Mouse (Mus musculus) liver, postnatal 0 days (tissue): Measurements from ENCODE around the gene Cdr1.

Experiments used
- CTCF ChIP-seq: sonication (generic); IDR thresholded peaks from 2 replicates; pipeline ENCODE4 v1.5.1; 2016; ENCODE audit warnings: antibody characterized with exemption, low read depth
- EP300 ChIP-seq: IDR thresholded peaks from 2 replicates; pipeline ENCODE4 v1.6.1; 2016; ENCODE audit warnings: antibody characterized with exemption, low read depth, mild to moderate bottlenecking

DNA sequence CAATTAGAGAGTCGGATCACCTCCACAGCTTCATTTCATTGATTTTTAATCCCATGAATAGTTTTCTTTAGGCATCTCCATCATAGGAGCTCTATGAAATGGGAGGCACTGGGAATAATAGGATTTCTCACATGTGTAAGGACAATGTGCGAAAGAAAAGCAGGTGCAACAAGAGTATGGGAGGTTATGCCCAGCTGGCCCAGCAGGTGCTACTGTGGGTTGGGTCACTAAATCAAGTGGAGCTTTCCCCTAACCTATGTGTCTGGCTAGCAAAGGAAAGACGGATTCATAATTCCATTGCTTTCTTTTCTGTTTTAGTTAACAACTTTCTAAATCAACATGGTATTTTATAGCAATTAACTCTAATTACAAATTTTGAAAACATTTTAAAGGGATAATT is 31.1 kb downstream of the Cdr1 start:
- TF ChIP-seq CTCF (no peak), EP300 (no peak)
